Comparison of ENCODE assay signal across 11 mouse cellular contexts in the genomic region with DNA sequence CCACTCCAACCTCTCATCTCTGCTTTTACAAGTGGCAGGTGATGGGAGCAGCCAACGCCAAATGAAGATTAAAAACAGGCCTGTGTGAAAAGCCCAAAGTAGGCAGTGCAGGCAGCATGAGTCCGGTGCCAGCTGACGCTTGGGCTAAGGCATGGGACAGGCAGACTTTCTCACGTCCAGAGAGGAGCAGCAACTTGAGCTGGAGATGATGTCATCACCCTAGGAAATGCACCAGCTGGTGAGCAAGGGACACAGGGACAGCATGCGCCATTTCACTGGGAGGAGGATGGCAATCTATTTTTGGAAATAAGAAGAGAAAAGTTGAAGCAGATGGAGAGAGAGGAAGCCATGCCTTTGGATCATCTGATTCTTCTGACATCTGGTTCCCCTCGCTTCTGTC. TPM values are rescaled to one million over a fixed set of nuclear protein-coding genes. Genes with fewer than 3 reads are reported as not detected.
DNase-seq lines count a peak whose midpoint lies in the region; ATAC-seq and TF ChIP-seq lines count a peak whose summit lies in the region.
"Had no signal": no experiment of that assay in that cellular context is flagged by ENCODE, and none has a peak within 500 bp of the region (broad histone marks: within the 10 kb centered on the region; RNA-seq: fewer than 3 reads in every experiment).

No protein-coding gene starts in this region.

- no peak overlapping the region for H3K4me3 ChIP-seq in heart, embryonic 15.5 days
- H3K4me3 ChIP-seq in limb, embryonic 14.5 days (replicated peaks; ENCODE audit: low read length) = no peak overlapping the region
- no peak overlapping the region for H3K4me3 ChIP-seq in forebrain, embryonic 14.5 days (ENCODE audit: low read depth, low read length)
- H3K4me3 ChIP-seq: embryonic facial prominence, embryonic 12.5 days; midbrain, embryonic 13.5 days had no signal

- H3K27me3 ChIP-seq in heart, embryonic 15.5 days = no peaks in the 10 kb centered on the region
- no peaks in the 10 kb centered on the region for H3K27me3 ChIP-seq in limb, embryonic 14.5 days (ENCODE audit: control insufficient read depth, insufficient read depth, low read length)
- H3K27me3 ChIP-seq in forebrain, embryonic 14.5 days (replicated peaks; ENCODE audit: control insufficient read depth, insufficient read depth, low read length) = no peaks in the 10 kb centered on the region
- H3K27me3 ChIP-seq: embryonic facial prominence, embryonic 12.5 days; midbrain, embryonic 13.5 days had no signal

- ATAC-seq in frontal cortex, adult (ENCODE audit: low TSS enrichment) = peak; percentile 84
- ATAC-seq in heart, embryonic 15.5 days (replicated peaks; ENCODE audit: insufficient number of reproducible peaks, insufficient read depth, low FRiP score, low read depth) = peak; percentile 74
- peak; percentile 89 for ATAC-seq in limb, embryonic 14.5 days (ENCODE audit: low FRiP score, low read depth)
- ATAC-seq in forebrain, embryonic 14.5 days = no peak
- ATAC-seq: midbrain, embryonic 13.5 days had no signal

- H3K4me1 ChIP-seq in heart, embryonic 15.5 days (replicated peaks) = peaks cover 12% of the 10 kb centered on the region
- H3K4me1 ChIP-seq in limb, embryonic 14.5 days (ENCODE audit: control insufficient read depth, insufficient read depth, low read length) = no peaks in the 10 kb centered on the region
- H3K4me1 ChIP-seq in forebrain, embryonic 14.5 days (ENCODE audit: control insufficient read depth, insufficient read depth, low read length) = no peaks in the 10 kb centered on the region
- H3K4me1 ChIP-seq: embryonic facial prominence, embryonic 12.5 days; midbrain, embryonic 13.5 days had no signal

- 30% methylated on average over 6 of the region's 6 CpGs for WGBS in heart, embryonic 15.5 days
- 47% methylated on average over 6 of the region's 6 CpGs for WGBS in limb, embryonic 14.5 days
- 75% methylated on average over 6 of the region's 6 CpGs for WGBS in forebrain, embryonic 14.5 days

- TF ChIP-seq POLR2A in limb, embryonic 14.5 days (IDR thresholded peaks at IDR 0.05; ENCODE audit: borderline replicate concordance, extremely low read depth, insufficient read depth, insufficient read length) = no peak

- no peak for DNase-seq in frontal cortex, postnatal 10 days (ENCODE audit: low spot score in 2 of 2)
- peak; percentile 40 to 58 for DNase-seq in cerebellum, postnatal 10 days
- DNase-seq in limb, embryonic 14.5 days (ENCODE audit: low spot score) = peak; percentile 34
- no peak for DNase-seq in embryo, embryonic 11 days
- DNase-seq in embryo, embryonic 10 days (ENCODE audit: low spot score) = no peak
- no peak for DNase-seq in forebrain, embryonic 14.5 days (ENCODE audit: low spot score)
- DNase-seq: kidney, adult 9 months had no signal

- H3K27ac ChIP-seq in heart, embryonic 15.5 days = peak overlapping the region; percentile 39
- no peak overlapping the region for H3K27ac ChIP-seq in limb, embryonic 14.5 days (replicated peaks; ENCODE audit: low read depth, low read length)
- no peak overlapping the region for H3K27ac ChIP-seq in forebrain, embryonic 14.5 days (ENCODE audit: low read depth, low read length)
- H3K27ac ChIP-seq: embryonic facial prominence, embryonic 12.5 days; midbrain, embryonic 13.5 days had no signal

- no peak overlapping the region for H3K9ac ChIP-seq in heart, embryonic 15.5 days
- H3K9ac ChIP-seq in limb, embryonic 14.5 days (ENCODE audit: low read depth, low read length, severe bottlenecking) = no peak overlapping the region
- no peak overlapping the region for H3K9ac ChIP-seq in forebrain, embryonic 14.5 days (ENCODE audit: low read length)
- H3K9ac ChIP-seq: embryonic facial prominence, embryonic 12.5 days; midbrain, embryonic 13.5 days had no signal

- no peaks in the 10 kb centered on the region for H3K36me3 ChIP-seq in heart, embryonic 15.5 days
- H3K36me3 ChIP-seq in limb, embryonic 14.5 days (ENCODE audit: control insufficient read depth, insufficient read depth, low read length) = no peaks in the 10 kb centered on the region
- no peaks in the 10 kb centered on the region for H3K36me3 ChIP-seq in forebrain, embryonic 14.5 days (ENCODE audit: control insufficient read depth, insufficient read depth, low read length)
- H3K36me3 ChIP-seq: embryonic facial prominence, embryonic 12.5 days; midbrain, embryonic 13.5 days had no signal

- no peak overlapping the region; the same call in 1 of the 2 replicates for H3K4me2 ChIP-seq in heart, embryonic 15.5 days
- H3K4me2 ChIP-seq in limb, embryonic 14.5 days (replicated peaks; ENCODE audit: low read depth, low read length, severe bottlenecking) = no peak overlapping the region
- H3K4me2 ChIP-seq in forebrain, embryonic 14.5 days (ENCODE audit: low read length) = no peak overlapping the region
- H3K4me2 ChIP-seq: embryonic facial prominence, embryonic 12.5 days; midbrain, embryonic 13.5 days had no signal

- no peaks in the 10 kb centered on the region for H3K9me3 ChIP-seq in heart, embryonic 15.5 days (replicated peaks)
- no peaks in the 10 kb centered on the region for H3K9me3 ChIP-seq in limb, embryonic 14.5 days (ENCODE audit: control insufficient read depth, low read length)
- no peaks in the 10 kb centered on the region for H3K9me3 ChIP-seq in forebrain, embryonic 14.5 days (replicated peaks; ENCODE audit: control insufficient read depth, low read length)
- H3K9me3 ChIP-seq: embryonic facial prominence, embryonic 12.5 days; midbrain, embryonic 13.5 days had no signal

RNA-seq across cellular contexts. Expression of gene Ttll11, which starts 51.6 kb away (rescaled TPM):
- polyA plus RNA-seq in heart, embryonic 15.5 days (2015; fragmentation: Nextera tagmentation; extraction: Ambion mirVana) = 0.94 and 1.0 TPM in 2 replicates
- polyA plus RNA-seq in limb, embryonic 14.5 days (2012; rRNA removed) = 2.5 and 2.8 TPM in 2 replicates
- 1.2 and 1.7 TPM in 2 replicates for polyA plus RNA-seq in limb, embryonic 14.5 days (2014; fragmentation: Nextera tagmentation; extraction: Ambion mirVana)
- 2.4 and 3.1 TPM in 2 replicates for polyA plus RNA-seq in forebrain, embryonic 14.5 days (2014; fragmentation: Nextera tagmentation; extraction: Ambion mirVana)

Comparison
In these comparisons a context has a peak if more than half of its experiments do, and no peak if none do; other contexts are left out.
1. DNase-seq: peak in cerebellum, postnatal 10 days (2 of 2) and limb, embryonic 14.5 days (single experiment); none in frontal cortex, postnatal 10 days (0 of 2), embryo, embryonic 11 days (single experiment), embryo, embryonic 10 days (single experiment) and forebrain, embryonic 14.5 days (single experiment).